Mouse (Mus musculus) G1E-ER4 (cell line): Measurements from ENCODE around the gene Zfr2. TPM values are rescaled to one million over a fixed set of nuclear protein-coding genes. Genes with fewer than 3 reads are reported as not detected.

Experiments
- GATA1 ChIP-seq: IDR thresholded peaks from one replicate; pipeline ENCODE4 v1.8.0; 2012; ENCODE audit warnings: low read length, inconsistent platforms
- polyA plus RNA-seq: library from polyadenylated mRNA; stranded (reverse); fragments of >175 nt; gene quantifications from 2 replicates; pipeline ENCODE4 v1.2.3, GENCODE M21; 2012

Zfr2 gene
- polyA plus RNA-seq, 1 experiment, result 0.84 TPM

DNA sequence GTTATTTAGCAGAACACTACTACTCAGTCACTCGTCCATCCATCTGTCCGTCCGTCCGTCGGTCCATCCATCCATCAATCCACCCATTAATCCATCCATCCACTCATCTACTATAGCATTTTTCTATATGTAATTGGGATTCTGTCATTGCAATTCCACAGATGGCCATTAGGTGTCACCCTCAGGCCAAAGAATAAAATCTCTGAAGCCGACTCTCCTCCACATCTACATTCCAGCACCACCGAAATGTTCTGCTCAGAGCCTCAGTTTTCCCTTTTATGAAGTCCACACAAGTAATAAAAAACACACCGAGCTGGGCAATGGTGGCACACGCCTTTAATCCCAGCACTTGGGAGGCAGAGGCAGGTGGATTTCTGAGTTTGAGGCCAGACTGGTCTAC lies 34.7 kb upstream of the Zfr2 start:
- TF ChIP-seq GATA1, result no peak

DNA sequence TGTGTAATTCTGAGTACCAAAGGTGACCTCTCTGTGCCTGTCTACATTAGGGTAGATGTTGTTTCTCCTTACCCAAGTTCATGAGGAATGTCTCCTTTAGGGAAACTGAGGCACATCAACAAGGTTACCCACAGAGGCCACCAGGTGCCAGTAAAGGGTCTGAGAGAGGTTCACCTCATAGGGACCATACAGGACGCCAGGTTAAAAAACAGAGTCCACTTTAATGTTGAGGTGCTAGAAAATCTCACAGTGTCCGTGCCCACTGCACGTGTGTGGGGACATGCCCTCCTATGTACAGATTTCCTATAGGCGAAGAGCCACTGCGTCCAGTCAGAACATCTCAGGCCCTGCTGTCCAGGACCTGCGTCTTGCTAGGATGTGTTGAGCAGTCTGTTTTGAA lies 34.0 kb upstream of the Zfr2 start:
- TF ChIP-seq GATA1, result no peak

DNA sequence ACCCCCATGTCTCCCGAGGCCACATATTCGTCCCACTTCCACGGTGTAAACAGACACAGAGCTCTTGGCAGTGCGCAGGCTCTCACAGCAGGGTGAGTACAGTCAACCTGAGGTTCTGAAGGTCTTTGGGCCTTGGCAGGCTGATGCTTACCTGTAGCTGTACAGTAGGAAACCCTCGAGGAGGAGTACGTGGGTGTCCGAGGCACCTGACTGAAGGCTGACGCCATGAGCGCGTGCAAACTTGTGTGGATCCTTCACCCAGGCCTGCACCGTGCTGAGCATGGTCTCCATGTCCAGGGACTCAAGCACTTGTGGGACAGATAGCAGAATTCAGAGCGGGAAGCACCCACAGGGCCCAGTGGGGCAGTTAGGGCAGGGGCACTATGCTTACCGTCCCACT lies 32.8 kb upstream of the Zfr2 start:
- TF ChIP-seq GATA1, result no peak

DNA sequence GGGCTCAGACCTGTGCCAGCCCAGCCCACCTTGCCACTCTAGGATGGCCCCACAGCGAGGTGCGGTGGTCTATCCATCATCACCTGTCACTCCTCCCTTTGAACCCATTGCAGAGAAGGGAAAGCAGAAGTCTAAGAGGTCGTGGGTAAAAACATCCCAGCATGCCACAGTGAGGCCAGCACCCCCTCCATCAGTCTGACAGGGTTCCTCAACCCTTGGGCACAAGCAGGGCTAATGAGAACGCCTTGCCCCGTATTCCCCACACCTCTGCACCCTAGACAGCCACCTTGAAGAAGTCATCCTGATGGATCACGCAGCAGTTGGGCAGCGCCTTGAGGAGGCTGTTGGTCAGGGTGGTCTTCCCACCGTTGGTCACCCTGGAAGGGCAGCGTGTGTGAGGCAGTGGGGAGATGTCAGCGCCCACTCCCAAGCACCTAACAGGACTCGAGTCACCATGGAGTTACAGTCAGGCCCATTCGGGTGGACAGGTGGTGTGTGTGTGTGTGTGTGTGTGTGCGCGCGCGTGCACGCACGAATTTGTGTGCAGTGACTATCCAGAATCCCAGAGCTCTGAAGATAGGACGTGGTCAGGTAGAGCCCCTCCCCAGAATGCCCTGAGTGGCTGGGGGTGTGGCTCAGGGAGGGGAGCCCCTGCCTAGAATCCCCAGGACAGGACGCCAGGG lies 32.2 kb upstream of the Zfr2 start:
- TF ChIP-seq GATA1, result no peak

DNA sequence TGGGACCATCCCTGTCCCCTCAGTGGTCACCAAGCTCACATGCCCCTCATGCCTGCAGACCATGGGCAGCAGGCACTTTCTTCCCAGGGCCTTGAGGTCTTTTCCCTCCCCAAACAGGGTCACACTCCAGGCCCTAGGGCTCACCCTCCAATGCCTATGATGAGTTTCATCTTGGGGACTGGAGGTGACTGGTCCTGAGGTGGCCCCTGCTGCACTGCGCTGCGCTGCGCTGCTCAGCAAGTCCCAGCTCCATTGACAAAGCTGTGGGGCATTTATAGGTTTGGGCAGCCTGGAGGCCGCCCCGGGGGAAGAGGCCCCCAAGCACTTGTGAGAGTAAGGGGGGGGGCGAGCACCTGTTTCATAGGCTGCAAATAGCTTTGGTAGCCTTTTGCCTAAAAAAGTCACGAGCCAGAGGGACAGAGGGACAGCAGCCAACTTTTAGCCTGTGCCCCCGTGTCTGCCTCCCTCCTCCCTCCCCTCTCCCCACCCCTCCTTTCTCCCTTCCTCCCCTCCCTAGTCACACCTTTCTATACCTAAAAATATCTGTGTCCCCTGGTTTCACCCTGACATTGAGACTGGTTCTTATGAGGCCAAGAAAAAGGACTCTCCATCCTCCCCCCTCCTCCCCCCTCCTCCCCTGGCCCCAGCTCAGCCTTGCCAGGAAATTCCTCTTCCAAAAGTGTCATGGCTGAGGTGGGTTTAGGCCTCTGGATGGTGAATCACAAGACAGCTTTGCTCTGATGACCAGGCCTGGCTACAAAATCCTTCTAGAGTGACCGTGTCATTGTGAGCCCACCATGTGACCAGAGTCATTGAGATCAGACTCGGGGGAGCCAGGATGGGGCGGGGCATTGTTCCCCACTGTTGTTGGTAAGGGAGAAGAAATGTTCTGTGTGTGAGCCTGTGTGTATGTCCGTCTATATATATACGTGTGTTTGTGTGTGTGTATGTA lies 30.9 kb upstream of the Zfr2 start, which contains the start of gene Nmrk2:
TSS of gene Nmrk2 (minus strand) at position 245 of the 952 bp plus-strand sequence.
- no peak for TF ChIP-seq GATA1

DNA sequence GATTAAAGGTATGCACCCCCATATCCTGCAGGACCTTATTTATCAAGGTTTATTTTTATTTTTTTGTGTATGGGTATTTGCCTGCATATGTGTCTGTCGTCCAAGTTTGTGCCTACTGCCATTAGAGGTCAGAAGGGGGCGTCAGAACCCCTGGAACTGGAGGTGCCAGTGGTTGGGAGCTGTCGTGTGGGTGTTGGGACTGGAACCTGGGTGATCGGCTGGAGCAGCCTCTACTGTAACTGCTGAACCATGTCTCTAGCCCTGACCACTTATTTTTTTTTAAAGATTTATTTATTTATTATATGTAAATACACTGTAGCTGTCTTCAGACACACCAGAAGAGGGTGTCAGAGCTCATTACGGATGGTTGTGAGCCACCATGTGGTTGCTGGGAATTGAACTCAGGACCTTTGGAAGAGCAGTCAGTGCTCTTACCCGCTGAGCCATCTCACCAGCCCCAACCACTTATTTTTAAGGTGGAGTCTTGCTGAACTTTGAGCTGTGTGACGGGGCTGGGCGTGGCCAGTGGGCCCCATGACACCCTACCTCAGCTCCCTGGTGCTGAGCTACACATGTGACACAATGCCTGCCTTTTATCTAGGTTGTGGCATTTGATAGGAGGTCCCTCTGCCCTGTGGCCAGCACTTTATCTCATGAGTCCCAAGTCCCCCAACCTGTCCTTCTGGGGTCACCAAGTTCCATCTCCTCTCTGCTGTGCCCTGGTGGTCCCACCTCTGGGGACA lies 29.8 kb upstream of the Zfr2 start:
- no peak for TF ChIP-seq GATA1

DNA sequence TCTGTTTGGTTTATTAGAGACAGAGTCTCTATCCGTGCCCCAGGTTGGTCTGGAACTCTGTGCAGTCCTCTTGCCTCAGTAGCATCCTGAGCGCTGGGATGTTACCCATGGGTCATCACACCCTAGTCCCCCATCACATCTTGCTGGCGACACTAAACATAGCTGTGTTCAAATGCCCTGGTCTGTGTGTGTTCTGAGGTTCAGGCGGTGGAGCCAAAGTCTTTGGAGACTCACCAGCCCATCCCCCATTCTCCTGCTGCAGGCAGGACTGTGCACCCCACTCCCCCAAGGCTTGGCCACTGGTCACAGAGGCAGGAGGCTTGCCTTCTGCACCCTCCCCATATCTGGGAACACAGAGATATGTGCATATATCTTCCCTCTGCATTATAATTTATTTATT lies 28.8 kb upstream of the Zfr2 start:
- no peak for TF ChIP-seq GATA1

DNA sequence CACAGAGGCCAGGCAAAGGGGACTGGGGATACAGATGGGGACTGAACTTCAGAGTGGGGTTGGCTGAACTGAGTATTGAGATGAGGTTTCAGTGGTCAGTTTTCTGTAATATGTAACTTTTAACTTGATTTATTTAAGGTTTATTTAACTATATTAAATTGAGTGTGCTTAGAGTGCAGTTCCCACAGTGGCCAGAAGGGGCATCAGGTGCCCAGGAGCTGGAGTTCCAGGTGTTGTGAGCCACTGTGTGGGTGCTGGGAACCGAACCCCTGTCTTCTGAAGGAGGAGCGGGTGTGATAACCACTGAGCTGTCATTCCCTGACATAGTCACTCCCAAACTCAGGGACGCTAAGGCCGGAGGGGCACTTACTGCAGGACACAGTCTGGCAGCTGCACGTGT lies 22.8 kb upstream of the Zfr2 start:
- no peak for TF ChIP-seq GATA1

DNA sequence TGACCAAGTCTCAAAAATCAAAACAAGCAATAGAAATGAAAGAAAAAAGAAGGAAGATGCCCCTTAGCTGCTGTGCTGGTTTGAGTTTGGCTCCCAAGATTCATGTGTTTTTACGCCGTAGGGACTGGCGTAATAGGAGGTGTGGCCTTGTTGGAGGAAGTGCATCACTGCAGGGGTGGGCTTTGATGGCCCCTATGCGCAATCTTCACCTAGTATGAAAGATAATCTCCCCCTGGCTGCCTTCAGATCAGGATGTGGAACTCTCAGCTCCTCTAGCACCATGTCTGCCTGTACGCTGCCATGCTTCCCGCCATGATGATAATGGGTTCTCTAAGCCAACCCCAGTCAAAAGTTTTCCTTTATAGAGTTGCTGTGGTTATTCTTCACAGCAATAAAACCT lies 16.7 kb upstream of the Zfr2 start:
- no peak for TF ChIP-seq GATA1

DNA sequence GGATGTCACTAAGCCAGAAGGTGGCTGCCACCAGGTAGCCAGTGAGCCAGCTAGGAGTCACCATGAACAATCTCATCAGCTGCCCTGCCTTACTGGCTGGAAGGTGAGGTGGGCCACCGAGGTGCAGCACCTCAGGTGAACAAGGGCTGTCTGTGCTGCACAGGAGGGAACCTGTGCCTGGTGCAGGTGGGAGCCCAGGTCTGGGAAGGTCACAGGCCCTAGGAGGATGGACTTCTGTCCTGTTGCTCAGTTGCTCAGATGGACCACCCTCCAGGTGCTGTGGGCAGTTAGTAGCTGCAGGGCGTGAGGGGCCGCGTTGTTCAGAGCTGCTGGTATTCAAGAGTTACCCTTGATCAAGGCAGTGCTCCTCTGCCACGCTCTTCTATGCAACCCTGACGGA lies 16.1 kb upstream of the Zfr2 start:
- no peak for TF ChIP-seq GATA1

DNA sequence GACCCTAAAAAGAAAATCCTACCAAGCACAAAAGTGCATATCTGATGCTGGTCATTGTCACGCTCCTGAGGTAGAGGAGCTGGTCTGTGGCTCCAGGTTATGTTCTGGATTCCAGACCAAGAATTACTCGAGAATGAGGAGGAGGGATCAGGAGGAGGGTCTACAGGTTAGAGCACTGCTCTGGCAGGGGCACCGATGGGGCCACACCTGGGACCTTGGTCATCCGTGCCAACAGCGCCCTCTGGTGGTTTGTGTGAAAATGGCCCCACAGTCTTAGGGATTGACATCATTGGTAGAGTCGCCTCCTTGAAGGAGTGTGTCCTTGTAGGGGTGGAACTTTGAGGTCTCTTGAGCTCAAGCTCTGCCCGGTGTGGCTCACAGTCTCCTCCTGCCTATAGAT lies 15.0 kb upstream of the Zfr2 start:
- no peak for TF ChIP-seq GATA1

DNA sequence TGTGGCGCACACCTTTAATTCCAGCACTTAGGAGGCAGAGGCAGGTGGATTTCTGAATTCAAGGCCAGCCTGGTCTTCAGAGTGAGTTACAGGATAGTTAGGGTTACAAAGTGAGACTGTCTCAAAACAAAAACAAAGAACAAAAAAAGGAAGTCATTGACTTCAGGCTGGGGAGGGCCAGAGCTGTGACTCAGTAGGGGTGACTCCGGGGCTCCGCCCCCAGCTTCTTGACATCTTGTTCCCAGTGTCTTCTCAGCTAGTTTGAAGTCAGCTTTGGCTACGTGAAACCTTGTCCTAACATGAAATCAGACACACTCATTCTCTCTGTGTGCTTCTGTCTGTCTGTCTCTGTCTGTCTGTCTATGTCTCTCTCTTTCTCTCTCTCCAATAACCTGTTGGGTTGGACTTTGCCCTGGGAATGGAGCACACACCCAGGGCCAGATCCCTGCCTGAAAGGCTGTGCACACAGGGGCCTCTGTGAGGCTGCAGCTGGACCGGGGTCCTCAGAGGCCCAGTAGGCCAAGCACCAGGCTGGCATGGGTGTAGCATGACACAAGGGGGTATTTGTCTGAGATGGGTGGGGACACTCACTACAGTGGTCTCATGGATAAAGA lies 11.4 kb upstream of the Zfr2 start:
- no peak for TF ChIP-seq GATA1

DNA sequence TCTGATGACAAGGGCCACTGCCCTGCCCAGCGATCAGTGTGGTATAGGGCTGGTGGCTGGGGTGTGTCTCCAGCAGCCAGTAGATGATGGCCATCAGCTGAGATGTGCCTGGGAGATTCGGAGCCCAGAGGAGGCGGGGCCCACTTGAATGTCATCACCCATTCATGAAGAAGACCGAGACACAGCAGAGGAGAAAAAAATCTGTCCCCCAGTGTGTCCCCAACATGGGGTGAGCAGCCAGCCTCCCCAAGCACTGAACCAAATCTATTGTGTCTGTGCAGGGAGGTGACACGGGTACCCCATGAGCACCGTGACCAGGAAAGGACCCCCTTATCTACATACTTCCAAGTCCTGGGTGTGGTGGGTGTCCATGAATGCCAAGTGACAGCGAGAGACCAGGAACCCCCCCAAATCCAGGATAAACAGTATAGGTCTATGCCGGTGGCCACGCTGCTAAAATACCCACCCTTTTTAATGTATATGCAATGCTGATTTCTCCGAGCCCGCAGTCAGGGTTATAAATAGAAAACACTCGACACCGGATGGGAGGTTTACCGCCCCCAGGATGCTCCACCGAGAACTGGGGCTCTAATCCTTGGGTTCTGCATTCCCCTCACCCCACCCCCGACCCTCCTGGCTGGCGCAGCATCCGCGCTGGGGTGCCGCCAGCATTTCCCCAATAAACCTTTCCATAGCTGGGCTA lies 3.1 kb upstream of the Zfr2 start:
- TF ChIP-seq GATA1, result no peak

DNA sequence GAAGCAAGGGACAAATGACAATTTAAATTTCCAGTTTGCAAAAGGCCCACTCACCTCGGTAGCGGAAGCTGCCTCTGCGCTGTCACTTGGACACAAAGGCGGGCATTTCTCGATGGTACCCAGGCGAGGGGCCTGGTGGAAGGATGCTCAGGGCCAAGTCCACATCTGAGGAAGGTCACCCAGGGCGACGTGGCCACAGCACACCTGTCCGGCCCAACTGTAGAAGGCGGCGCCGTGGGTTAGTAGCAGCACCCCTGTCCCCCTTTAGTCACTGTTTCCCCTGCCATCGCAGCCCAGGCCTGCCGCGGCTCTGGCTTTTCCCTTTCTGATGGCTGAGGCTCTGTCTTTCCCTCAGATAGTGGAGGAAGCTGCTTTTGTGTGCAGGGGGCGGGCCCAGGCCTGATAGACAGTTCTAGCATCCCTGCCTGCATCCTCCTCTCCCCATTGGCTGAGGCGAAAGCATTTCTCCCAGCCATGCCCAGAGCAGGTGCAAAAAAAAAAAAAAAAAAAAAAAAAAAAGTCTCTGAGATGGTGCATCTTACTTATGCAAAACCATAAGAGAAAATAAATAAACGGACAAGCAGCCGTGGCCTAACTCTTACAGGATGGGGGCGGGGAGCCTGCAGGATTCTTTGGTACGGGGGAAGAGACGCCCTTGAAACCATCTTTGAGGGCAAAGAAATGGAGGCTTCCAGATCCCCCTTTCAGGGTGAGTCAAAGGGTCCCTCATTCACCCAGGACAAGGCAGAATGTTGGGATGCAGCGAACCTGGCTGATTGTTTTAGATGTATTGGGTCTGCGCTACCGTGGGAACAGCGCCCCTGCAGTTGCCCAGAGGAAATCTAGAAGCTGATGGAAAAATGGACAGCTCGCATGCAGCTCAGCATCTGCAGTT lies 2.3 kb upstream of the Zfr2 start, which contains the start of gene Atcay:
TSS of gene Atcay (minus strand) at position 396 of the 895 bp plus-strand sequence.
- no peak for TF ChIP-seq GATA1
